Mouse (Mus musculus): Measurements from ENCODE around the gene Hspg2. TPM values are rescaled to one million over a fixed set of nuclear protein-coding genes. Genes with fewer than 3 reads are reported as not detected.

Hspg2 gene
- polyA plus RNA-seq, 1 experiment from 2014 or later = 6.8 TPM

- H3K36me3 ChIP-seq = no peaks in the 10 kb centered on the region
- no peak for ATAC-seq (ENCODE audit: low FRiP score)
- no peaks in the 10 kb centered on the region for H3K9me3 ChIP-seq
- no peak overlapping the region for H3K4me2 ChIP-seq
- no peaks in the 10 kb centered on the region for H3K27me3 ChIP-seq
- 83% methylated on average over 5 of the region's 5 CpGs for WGBS
- no peak overlapping the region for H3K4me3 ChIP-seq
- H3K4me1 ChIP-seq (replicated peaks) = peaks cover 26% of the 10 kb centered on the region
- H3K27ac ChIP-seq = peak overlapping the region; percentile 66
- H3K9ac ChIP-seq = no peak overlapping the region
Measured at GRCm38 (mm10) chr4:137497367-137497766, 28.8 kb downstream of the Hspg2 start.

GRCm38 (mm10) chr4:137497892-137498722 lies 29.5 kb downstream of the Hspg2 start:
- H3K4me1 ChIP-seq (replicated peaks) = peaks cover 26% of the 10 kb centered on the region
- peak overlapping the region; percentile 66 for H3K27ac ChIP-seq
- no peak overlapping the region for H3K4me3 ChIP-seq
- ATAC-seq (ENCODE audit: low FRiP score) = no peak
- H3K27me3 ChIP-seq = no peaks in the 10 kb centered on the region
- H3K36me3 ChIP-seq = no peaks in the 10 kb centered on the region
- H3K9ac ChIP-seq = no peak overlapping the region
- no peaks in the 10 kb centered on the region for H3K9me3 ChIP-seq
- 61% methylated on average over 9 of the region's 9 CpGs for WGBS
- no peak overlapping the region for H3K4me2 ChIP-seq

GRCm38 (mm10) chr4:137498882-137499583 lies 30.5 kb downstream of the Hspg2 start:
- no peaks in the 10 kb centered on the region for H3K9me3 ChIP-seq

GRCm38 (mm10) chr4:137500149-137500548 lies 31.6 kb downstream of the Hspg2 start:
- peaks cover 19% of the 10 kb centered on the region for H3K4me1 ChIP-seq (replicated peaks)
- no peak for ATAC-seq (ENCODE audit: low FRiP score)

More at GRCm38 (mm10) chr4:137498882-137499583, 30.5 kb downstream of the Hspg2 start:
- H3K36me3 ChIP-seq = no peaks in the 10 kb centered on the region
- no peaks in the 10 kb centered on the region for H3K27me3 ChIP-seq
- peaks cover 26% of the 10 kb centered on the region for H3K4me1 ChIP-seq (replicated peaks)
- no peak overlapping the region for H3K9ac ChIP-seq
- H3K4me3 ChIP-seq = no peak overlapping the region
- H3K4me2 ChIP-seq = no peak overlapping the region
- WGBS = 92% methylated on average over 9 of the region's 9 CpGs
- peak overlapping the region; percentile 12; the same call in 1 of the 2 replicates for H3K27ac ChIP-seq
- ATAC-seq (ENCODE audit: low FRiP score) = no peak

GRCm38 (mm10) chr4:137500953-137501352 lies 32.4 kb downstream of the Hspg2 start:
- H3K4me3 ChIP-seq = no peak overlapping the region
- no peak overlapping the region for H3K27ac ChIP-seq
- no peaks in the 10 kb centered on the region for H3K27me3 ChIP-seq
- H3K4me1 ChIP-seq (replicated peaks) = peaks cover 18% of the 10 kb centered on the region
- H3K9me3 ChIP-seq = no peaks in the 10 kb centered on the region
- 88% methylated on average over 5 of the region's 5 CpGs for WGBS
- H3K9ac ChIP-seq = no peak overlapping the region
- H3K36me3 ChIP-seq = no peaks in the 10 kb centered on the region
- no peak overlapping the region for H3K4me2 ChIP-seq
- ATAC-seq (ENCODE audit: low FRiP score) = no peak

More at GRCm38 (mm10) chr4:137500149-137500548, 31.6 kb downstream of the Hspg2 start:
- no peak overlapping the region for H3K4me3 ChIP-seq
- no peaks in the 10 kb centered on the region for H3K27me3 ChIP-seq
- H3K9ac ChIP-seq = no peak overlapping the region
- H3K36me3 ChIP-seq = no peaks in the 10 kb centered on the region
- no peaks in the 10 kb centered on the region for H3K9me3 ChIP-seq
- 84% methylated on average over 12 of the region's 12 CpGs for WGBS
- H3K27ac ChIP-seq = no peak overlapping the region
- H3K4me2 ChIP-seq = no peak overlapping the region

GRCm38 (mm10) chr4:137502183-137502582 lies 33.6 kb downstream of the Hspg2 start:
- Histone ChIP-seq H3K9me3 (no peaks in the 10 kb centered on the region), H3K4me3 (no peak overlapping the region), H3K36me3 (no peaks in the 10 kb centered on the region), H3K9ac (no peak overlapping the region), H3K4me2 (no peak overlapping the region), H3K27ac (no peak overlapping the region), H3K4me1 (replicated peaks) (peaks cover 18% of the 10 kb centered on the region), H3K27me3 (no peaks in the 10 kb centered on the region)
- ATAC-seq (ENCODE audit: low FRiP score) = no peak
- 94% methylated on average over 10 of the region's 10 CpGs for WGBS

- Histone ChIP-seq H3K4me3 (no peak overlapping the region), H3K9me3 (no peaks in the 10 kb centered on the region), H3K9ac (no peak overlapping the region), H3K4me1 (replicated peaks) (peaks cover 18% of the 10 kb centered on the region), H3K27ac (no peak overlapping the region), H3K4me2 (no peak overlapping the region), H3K36me3 (no peaks in the 10 kb centered on the region), H3K27me3 (no peaks in the 10 kb centered on the region)
- no peak for ATAC-seq (ENCODE audit: low FRiP score)
- WGBS = 80% methylated on average over 7 of the region's 7 CpGs
Measured at GRCm38 (mm10) chr4:137502801-137503200, 34.2 kb downstream of the Hspg2 start.

GRCm38 (mm10) chr4:137503509-137503971 lies 35.0 kb downstream of the Hspg2 start:
- no peaks in the 10 kb centered on the region for H3K9me3 ChIP-seq
- no peak overlapping the region for H3K27ac ChIP-seq
- H3K4me3 ChIP-seq = no peak overlapping the region
- no peak overlapping the region for H3K9ac ChIP-seq
- no peak overlapping the region for H3K4me2 ChIP-seq
- H3K36me3 ChIP-seq = no peaks in the 10 kb centered on the region
- H3K4me1 ChIP-seq (replicated peaks) = peaks cover 11% of the 10 kb centered on the region
- ATAC-seq (ENCODE audit: low FRiP score) = 0 out of 2 replicates have a peak, but pooled peaks have one; percentile 28
- WGBS = 79% methylated on average over 6 of the region's 6 CpGs
- H3K27me3 ChIP-seq = no peaks in the 10 kb centered on the region

GRCm38 (mm10) chr4:137506629-137507028 lies 38.1 kb downstream of the Hspg2 start:
- H3K4me3 ChIP-seq = no peak overlapping the region
- peaks cover 17% of the 10 kb centered on the region for H3K4me1 ChIP-seq (replicated peaks)
- no peaks in the 10 kb centered on the region for H3K27me3 ChIP-seq
- H3K36me3 ChIP-seq = no peaks in the 10 kb centered on the region; the same call in 1 of the 2 replicates
- no peak overlapping the region for H3K4me2 ChIP-seq
- no peak overlapping the region for H3K9ac ChIP-seq
- 96% methylated on average over 10 of the region's 10 CpGs for WGBS
- H3K27ac ChIP-seq = no peak overlapping the region
- ATAC-seq (ENCODE audit: low FRiP score) = no peak
- H3K9me3 ChIP-seq = no peaks in the 10 kb centered on the region

- peaks cover 17% of the 10 kb centered on the region for H3K4me1 ChIP-seq (replicated peaks)
- no peak for ATAC-seq (ENCODE audit: low FRiP score)
- no peak overlapping the region for H3K27ac ChIP-seq
- H3K4me2 ChIP-seq = no peak overlapping the region
- no peak overlapping the region for H3K4me3 ChIP-seq
- H3K9me3 ChIP-seq = no peaks in the 10 kb centered on the region
- no peak overlapping the region for H3K9ac ChIP-seq
- no peaks in the 10 kb centered on the region; the same call in 1 of the 2 replicates for H3K36me3 ChIP-seq
- 88% methylated on average over 9 of the region's 9 CpGs for WGBS
- H3K27me3 ChIP-seq = no peaks in the 10 kb centered on the region
Measured at GRCm38 (mm10) chr4:137509528-137509927, 41.0 kb downstream of the Hspg2 start.

- no peak overlapping the region for H3K4me2 ChIP-seq
- 67% methylated on average over 15 of the region's 15 CpGs for WGBS
Measured at GRCm38 (mm10) chr4:137510021-137510696, 41.6 kb downstream of the Hspg2 start.

GRCm38 (mm10) chr4:137512897-137513296 lies 44.3 kb downstream of the Hspg2 start:
- Histone ChIP-seq H3K4me2 (no peak overlapping the region), H3K9ac (no peak overlapping the region), H3K4me3 (no peak overlapping the region), H3K27me3 (no peaks in the 10 kb centered on the region), H3K36me3 (no peaks in the 10 kb centered on the region; the same call in 1 of the 2 replicates), H3K27ac (no peak overlapping the region), H3K9me3 (no peaks in the 10 kb centered on the region), H3K4me1 (replicated peaks) (peaks cover 17% of the 10 kb centered on the region)
- WGBS = 82% methylated on average over 6 of the region's 6 CpGs
- no peak for ATAC-seq (ENCODE audit: low FRiP score)

More at GRCm38 (mm10) chr4:137510021-137510696, 41.6 kb downstream of the Hspg2 start:
- Histone ChIP-seq H3K4me1 (replicated peaks) (peaks cover 17% of the 10 kb centered on the region), H3K36me3 (no peaks in the 10 kb centered on the region; the same call in 1 of the 2 replicates), H3K4me3 (no peak overlapping the region), H3K9ac (no peak overlapping the region), H3K9me3 (no peaks in the 10 kb centered on the region), H3K27me3 (no peaks in the 10 kb centered on the region), H3K27ac (0 out of 2 replicates have a peak overlapping the region, but pooled peaks have one; percentile 8)
- no peak for ATAC-seq (ENCODE audit: low FRiP score)

Data from hindbrain, embryonic 13.5 days (tissue).